Mouse (Mus musculus): Measurements from ENCODE around the gene P3h2. TPM values are rescaled to one million over a fixed set of nuclear protein-coding genes. Genes with fewer than 3 reads are reported as not detected.

Gene P3h2
- total and polyA plus RNA-seq, 2 experiments from 2014 or later = 0.83 to 1.4 TPM

- DNase-seq (ENCODE audit: low spot score) (no peak), ATAC-seq (no peak)
- WGBS = 50% methylated on average over 5 of the region's 5 CpGs
- H3K9ac ChIP-seq (replicated peaks; ENCODE audit: low read length) = no peak overlapping the region
- no peaks in the 10 kb centered on the region for H3K36me3 ChIP-seq (ENCODE audit: insufficient read depth, low read length)
- H3K9me3 ChIP-seq (ENCODE audit: low read length) = no peaks in the 10 kb centered on the region
- H3K27me3 ChIP-seq (ENCODE audit: insufficient read depth, low read length) = no peaks in the 10 kb centered on the region
- H3K4me1 ChIP-seq (ENCODE audit: insufficient read depth, low read length) = 0 out of 2 replicates have a peak, but pooled peaks cover 5% of the 10 kb centered on the region
- no peak overlapping the region for H3K27ac ChIP-seq
- no peak overlapping the region for H3K4me2 ChIP-seq (ENCODE audit: low read depth, low read length)
- TF ChIP-seq CTCF (IDR thresholded peaks at IDR 0.05; ENCODE audit: low read depth) = no peak
- H3K4me3 ChIP-seq (ENCODE audit: low read length) = no peak overlapping the region
These were observed 56.0 kb downstream of the P3h2 start for GRCm38 (mm10) chr16:26049393-26050087.

- no peak overlapping the region for H3K9ac ChIP-seq (replicated peaks; ENCODE audit: low read length)
- H3K27ac ChIP-seq = no peak overlapping the region
- 88% methylated on average over 3 of the region's 3 CpGs for WGBS
- H3K4me1 ChIP-seq (ENCODE audit: insufficient read depth, low read length) = 0 out of 2 replicates have a peak, but pooled peaks cover 5% of the 10 kb centered on the region
- TF ChIP-seq CTCF (IDR thresholded peaks at IDR 0.05; ENCODE audit: low read depth) = no peak
- no peak overlapping the region for H3K4me3 ChIP-seq (ENCODE audit: low read length)
- H3K36me3 ChIP-seq (ENCODE audit: insufficient read depth, low read length) = no peaks in the 10 kb centered on the region
- H3K27me3 ChIP-seq (ENCODE audit: insufficient read depth, low read length) = no peaks in the 10 kb centered on the region
- DNase-seq (ENCODE audit: low spot score) (no peak), ATAC-seq (no peak)
- no peak overlapping the region for H3K4me2 ChIP-seq (ENCODE audit: low read depth, low read length)
- no peaks in the 10 kb centered on the region for H3K9me3 ChIP-seq (ENCODE audit: low read length)
These were observed 57.7 kb downstream of the P3h2 start for GRCm38 (mm10) chr16:26047870-26048269.

GRCm38 (mm10) chr16:26047396-26047795, 58.2 kb downstream of the P3h2 start:
- 0 out of 2 replicates have a peak, but pooled peaks cover 5% of the 10 kb centered on the region for H3K4me1 ChIP-seq (ENCODE audit: insufficient read depth, low read length)
- no peaks in the 10 kb centered on the region for H3K27me3 ChIP-seq (ENCODE audit: insufficient read depth, low read length)
- no peak for TF ChIP-seq CTCF (IDR thresholded peaks at IDR 0.05; ENCODE audit: low read depth)
- H3K4me3 ChIP-seq (ENCODE audit: low read length) = no peak overlapping the region
- no peak overlapping the region for H3K27ac ChIP-seq
- WGBS = 88% methylated on average over 1 of the region's 1 CpGs
- ATAC-seq (no peak), DNase-seq (ENCODE audit: low spot score) (no peak)
- no peaks in the 10 kb centered on the region for H3K36me3 ChIP-seq (ENCODE audit: insufficient read depth, low read length)
- no peaks in the 10 kb centered on the region for H3K9me3 ChIP-seq (ENCODE audit: low read length)
- no peak overlapping the region for H3K9ac ChIP-seq (replicated peaks; ENCODE audit: low read length)
- H3K4me2 ChIP-seq (ENCODE audit: low read depth, low read length) = no peak overlapping the region

- ATAC-seq = no peak
- no peaks in the 10 kb centered on the region for H3K9me3 ChIP-seq (ENCODE audit: low read length)
- no peak for DNase-seq (ENCODE audit: low spot score)
- H3K4me2 ChIP-seq (ENCODE audit: low read depth, low read length) = no peak overlapping the region
- H3K4me3 ChIP-seq (ENCODE audit: low read length) = no peak overlapping the region
- no peaks in the 10 kb centered on the region for H3K4me1 ChIP-seq (ENCODE audit: insufficient read depth, low read length)
- no peaks in the 10 kb centered on the region for H3K27me3 ChIP-seq (ENCODE audit: insufficient read depth, low read length)
- WGBS = 66% methylated on average over 2 of the region's 2 CpGs
- no peak overlapping the region for H3K27ac ChIP-seq
- H3K36me3 ChIP-seq (ENCODE audit: insufficient read depth, low read length) = no peaks in the 10 kb centered on the region
- H3K9ac ChIP-seq (replicated peaks; ENCODE audit: low read length) = no peak overlapping the region
- TF ChIP-seq CTCF (IDR thresholded peaks at IDR 0.05; ENCODE audit: low read depth) = no peak
These were observed 63.7 kb downstream of the P3h2 start for GRCm38 (mm10) chr16:26041929-26042303.

GRCm38 (mm10) chr16:26041021-26041928, 64.3 kb downstream of the P3h2 start:
- H3K4me2 ChIP-seq (ENCODE audit: low read depth, low read length) = no peak overlapping the region
- no peaks in the 10 kb centered on the region for H3K27me3 ChIP-seq (ENCODE audit: insufficient read depth, low read length)
- H3K4me3 ChIP-seq (ENCODE audit: low read length) = no peak overlapping the region
- WGBS = 68% methylated on average over 12 of the region's 12 CpGs
- TF ChIP-seq CTCF (IDR thresholded peaks at IDR 0.05; ENCODE audit: low read depth) = no peak
- no peaks in the 10 kb centered on the region for H3K36me3 ChIP-seq (ENCODE audit: insufficient read depth, low read length)
- no peak for ATAC-seq
- no peak overlapping the region for H3K27ac ChIP-seq
- H3K4me1 ChIP-seq (ENCODE audit: insufficient read depth, low read length) = no peaks in the 10 kb centered on the region
- no peak for DNase-seq (ENCODE audit: low spot score)
- H3K9ac ChIP-seq (replicated peaks; ENCODE audit: low read length) = no peak overlapping the region
- no peaks in the 10 kb centered on the region for H3K9me3 ChIP-seq (ENCODE audit: low read length)

- DNase-seq (ENCODE audit: low spot score) = no peak
- no peak for TF ChIP-seq CTCF (IDR thresholded peaks at IDR 0.05; ENCODE audit: low read depth)
- Histone ChIP-seq H3K27ac (no peak overlapping the region), H3K4me1 (ENCODE audit: insufficient read depth, low read length) (no peaks in the 10 kb centered on the region), H3K36me3 (ENCODE audit: insufficient read depth, low read length) (no peaks in the 10 kb centered on the region), H3K4me2 (ENCODE audit: low read depth, low read length) (no peak overlapping the region), H3K9ac (replicated peaks; ENCODE audit: low read length) (no peak overlapping the region), H3K9me3 (ENCODE audit: low read length) (no peaks in the 10 kb centered on the region), H3K27me3 (ENCODE audit: insufficient read depth, low read length) (no peaks in the 10 kb centered on the region), H3K4me3 (ENCODE audit: low read length) (no peak overlapping the region)
- ATAC-seq = no peak
- WGBS = 74% methylated on average over 3 of the region's 3 CpGs
These were observed 66.3 kb downstream of the P3h2 start for GRCm38 (mm10) chr16:26039320-26039719.

Data from hindbrain, postnatal 0 days (tissue).